Mouse (Mus musculus): ENCODE results near the gene Itga11.
"Not testable (repeated sequence)": the region's sequence is repeated elsewhere in the genome, so short reads cannot be mapped to it uniquely, and the experiment has no call there.

Itga11 gene

GRCm38 (mm10) chr9:62817828-62818614 is 140.4 kb downstream of the Itga11 start:
- no peak for DNase-seq (ENCODE audit: low read depth)

DNA sequence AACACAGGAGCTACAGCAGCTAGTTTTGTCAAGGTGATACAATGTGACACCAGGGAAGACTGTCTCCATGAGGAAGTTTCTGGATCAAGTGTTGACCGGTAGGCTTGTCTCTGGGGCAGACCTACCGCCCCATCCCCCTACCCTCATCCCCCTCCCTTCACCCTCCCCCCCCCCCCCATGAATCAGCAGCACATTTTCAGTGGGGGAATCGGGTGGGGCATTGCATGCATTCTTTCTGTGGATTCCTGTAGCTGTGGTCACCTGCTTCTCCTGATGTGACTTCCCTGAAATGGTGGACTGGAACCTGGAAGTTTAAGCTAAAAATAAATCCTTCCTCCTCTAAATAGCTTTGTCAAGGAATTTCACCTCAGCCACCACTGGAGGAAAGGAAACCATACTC is 141.9 kb downstream of the Itga11 start:
- DNase-seq (ENCODE audit: low read depth) = no peak

GRCm38 (mm10) chr9:62819910-62820309 is 142.3 kb downstream of the Itga11 start:
- DNase-seq (ENCODE audit: low read depth) = not testable (repeated sequence)

- no peak for DNase-seq (ENCODE audit: low read depth)
These were observed 143.2 kb downstream of the Itga11 start for GRCm38 (mm10) chr9:62820829-62821228.

DNA sequence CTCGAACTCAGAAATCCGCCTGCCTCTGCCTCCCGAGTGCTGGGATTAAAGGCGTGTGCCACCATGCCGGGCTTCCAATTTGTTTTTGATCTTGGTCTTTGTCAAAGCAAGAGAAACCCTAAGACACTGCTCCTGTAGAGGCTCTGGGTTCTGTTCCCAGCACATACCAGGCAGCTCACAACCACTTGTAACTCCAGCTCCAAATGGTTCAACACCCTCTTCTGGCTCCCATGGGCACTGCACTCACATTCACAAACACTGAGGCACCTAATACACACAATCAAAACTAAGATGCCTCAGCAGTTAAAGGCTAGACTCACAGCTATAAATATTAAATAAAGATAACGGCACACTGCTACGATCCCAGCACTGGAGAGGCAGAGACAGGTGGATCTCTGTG is 144.2 kb downstream of the Itga11 start:
- no peak for DNase-seq (ENCODE audit: low read depth)

DNA sequence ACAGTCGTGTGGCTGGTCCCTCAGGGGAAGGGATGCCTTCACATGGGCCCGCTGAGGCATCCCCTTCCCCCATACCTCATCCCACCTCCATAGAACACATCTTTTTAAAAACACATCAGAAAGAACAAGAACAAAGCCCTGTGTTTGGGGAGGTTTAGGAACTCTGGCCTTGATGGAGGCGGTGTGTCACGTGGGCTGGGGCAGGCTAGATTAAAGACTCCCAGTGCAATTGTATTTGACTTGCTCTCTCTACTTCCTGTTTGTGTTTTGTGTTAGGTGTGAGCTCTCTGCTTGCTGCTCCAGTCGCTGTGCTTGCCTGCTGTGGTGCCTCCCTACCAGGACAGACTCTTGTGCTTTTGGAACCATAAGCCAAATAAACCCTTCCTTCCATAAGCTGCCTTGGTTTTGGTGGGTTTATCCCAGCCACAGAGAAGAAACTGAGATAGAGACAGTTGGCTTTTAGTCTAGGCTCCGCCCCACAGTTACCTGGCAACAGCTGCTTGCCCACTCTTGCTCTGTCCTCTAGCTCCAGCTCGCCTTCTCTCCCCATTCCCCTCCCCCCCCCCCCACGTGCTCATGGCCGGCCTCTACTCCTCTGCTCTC is 148.3 kb downstream of the Itga11 start:
- DNase-seq (ENCODE audit: low read depth) = no peak

GRCm38 (mm10) chr9:62826456-62826855 is 148.8 kb downstream of the Itga11 start:
- no peak for DNase-seq (ENCODE audit: low read depth)

DNA sequence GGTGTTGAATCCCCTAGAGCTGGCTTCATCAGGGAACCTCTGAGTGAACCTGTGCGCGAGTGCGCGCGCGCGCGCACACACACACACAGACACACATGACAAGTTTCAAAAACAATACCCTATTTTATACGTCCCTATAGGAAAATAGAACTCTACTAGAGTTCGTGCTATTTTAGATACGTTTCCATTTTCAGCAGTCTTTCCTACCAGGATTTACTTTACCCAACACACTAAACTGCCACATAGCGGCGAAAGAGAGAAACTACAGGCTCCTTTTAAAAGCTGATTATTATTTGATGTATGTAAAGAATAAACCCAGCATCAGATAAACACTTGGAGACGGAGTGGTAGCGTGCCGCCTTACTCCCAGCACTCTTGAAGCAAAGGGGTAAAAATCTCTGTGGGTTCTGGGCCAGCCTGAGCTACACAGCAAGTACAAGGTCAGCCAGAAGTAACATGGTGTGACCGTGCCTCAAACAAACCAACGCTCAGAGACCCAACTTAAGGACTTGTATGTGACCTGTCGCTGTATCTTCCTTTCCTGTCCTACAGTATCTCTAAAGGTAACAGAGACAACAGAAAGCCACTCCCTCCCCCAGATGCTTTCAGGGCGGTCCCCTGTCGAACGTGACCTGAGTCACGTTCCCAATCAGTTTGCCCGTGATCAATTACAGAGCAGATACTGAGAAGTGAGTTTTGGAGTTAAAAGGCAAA is 150.5 kb downstream of the Itga11 start:
- DNase-seq (ENCODE audit: low read depth) = peak; percentile 83

DNA sequence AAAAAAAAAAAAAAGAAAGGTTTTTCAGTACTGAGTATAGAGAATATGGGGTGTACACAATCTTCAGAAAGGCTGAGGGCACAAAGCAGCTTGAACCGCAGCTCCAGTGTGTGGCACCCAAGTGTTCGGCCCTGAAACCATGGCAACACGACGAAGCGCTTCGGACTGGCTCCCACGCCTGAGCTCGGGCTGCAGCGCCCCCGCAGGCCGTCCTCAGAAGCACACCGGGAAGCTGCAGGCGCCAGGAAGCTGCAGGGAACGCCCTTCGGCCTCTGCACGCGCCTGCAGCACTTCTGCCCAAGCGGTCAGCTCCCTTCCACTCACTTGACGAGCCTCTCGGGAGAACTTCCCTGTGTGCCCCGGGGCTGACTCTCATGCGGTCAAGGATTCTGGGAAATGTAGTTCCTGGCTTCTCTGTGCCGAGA is 151.0 kb downstream of the Itga11 start:
- peak; percentile 97 for DNase-seq (ENCODE audit: low read depth)

DNA sequence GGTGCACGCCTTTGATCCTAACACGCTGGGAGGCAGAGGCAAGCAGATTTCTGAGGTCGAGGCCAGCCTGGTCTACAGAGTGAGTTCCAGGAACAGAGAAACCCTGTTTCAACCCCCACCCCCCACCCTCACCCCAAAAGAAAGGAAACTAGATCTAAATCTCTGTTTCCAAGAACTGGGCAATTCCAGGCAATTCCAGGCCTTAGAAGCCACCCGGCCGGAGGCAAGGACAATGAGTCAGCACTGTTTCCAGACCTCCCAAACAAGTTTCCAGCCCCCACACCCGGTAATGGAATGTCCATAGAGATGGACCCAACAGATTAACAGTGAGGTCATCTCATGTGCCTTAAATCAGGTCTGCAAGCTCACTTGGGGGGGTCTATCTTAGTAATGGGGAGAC is 152.3 kb downstream of the Itga11 start:
- DNase-seq (ENCODE audit: low read depth) = no peak
